Mouse (Mus musculus): ENCODE data around the gene Rac2. TPM values are rescaled to one million over a fixed set of nuclear protein-coding genes. Genes with fewer than 3 reads are reported as not detected.

Gene Rac2
- polyA plus RNA-seq, 1 experiment from 2014 or later: 3.2 TPM

DNA sequence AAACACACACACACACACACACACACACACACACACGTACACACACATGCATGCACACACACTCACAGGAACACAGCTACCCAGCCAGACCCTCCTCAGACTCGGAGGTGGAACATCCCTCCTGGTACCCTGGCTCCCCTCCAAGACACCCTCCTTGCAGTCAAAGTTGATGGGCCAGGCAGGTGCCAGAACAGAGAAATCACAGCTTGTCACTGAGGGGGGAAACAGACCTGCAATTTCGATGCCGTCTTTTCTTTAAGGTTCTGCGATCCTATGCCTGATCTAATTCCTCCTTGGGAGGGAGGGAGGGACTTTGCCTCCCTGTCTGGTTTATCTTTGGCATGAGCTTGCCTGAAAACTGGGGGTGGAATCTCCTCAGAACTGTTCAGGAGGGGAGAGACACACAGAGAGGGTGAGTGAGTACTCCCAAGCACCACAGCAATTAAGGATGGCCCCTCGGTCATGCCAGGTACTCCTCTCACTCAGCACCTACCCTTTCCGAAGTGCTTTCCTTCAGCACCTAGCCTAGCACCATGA, 29.7 kb downstream of the Rac2 start:
- no peaks in the 10 kb centered on the region for H3K36me3 ChIP-seq
- 0 out of 2 replicates have a peak, but pooled peaks cover 2% of the 10 kb centered on the region for H3K27me3 ChIP-seq
- H3K9ac ChIP-seq (replicated peaks): no peak overlapping the region
- no peak overlapping the region for H3K4me2 ChIP-seq (replicated peaks)
- no peak overlapping the region for H3K27ac ChIP-seq
- H3K4me3 ChIP-seq (replicated peaks): no peak overlapping the region
- H3K4me1 ChIP-seq (replicated peaks): peaks cover 17% of the 10 kb centered on the region
- 74% methylated on average over 7 of the region's 7 CpGs for WGBS
- H3K9me3 ChIP-seq: no peaks in the 10 kb centered on the region
- ATAC-seq: no peak

DNA sequence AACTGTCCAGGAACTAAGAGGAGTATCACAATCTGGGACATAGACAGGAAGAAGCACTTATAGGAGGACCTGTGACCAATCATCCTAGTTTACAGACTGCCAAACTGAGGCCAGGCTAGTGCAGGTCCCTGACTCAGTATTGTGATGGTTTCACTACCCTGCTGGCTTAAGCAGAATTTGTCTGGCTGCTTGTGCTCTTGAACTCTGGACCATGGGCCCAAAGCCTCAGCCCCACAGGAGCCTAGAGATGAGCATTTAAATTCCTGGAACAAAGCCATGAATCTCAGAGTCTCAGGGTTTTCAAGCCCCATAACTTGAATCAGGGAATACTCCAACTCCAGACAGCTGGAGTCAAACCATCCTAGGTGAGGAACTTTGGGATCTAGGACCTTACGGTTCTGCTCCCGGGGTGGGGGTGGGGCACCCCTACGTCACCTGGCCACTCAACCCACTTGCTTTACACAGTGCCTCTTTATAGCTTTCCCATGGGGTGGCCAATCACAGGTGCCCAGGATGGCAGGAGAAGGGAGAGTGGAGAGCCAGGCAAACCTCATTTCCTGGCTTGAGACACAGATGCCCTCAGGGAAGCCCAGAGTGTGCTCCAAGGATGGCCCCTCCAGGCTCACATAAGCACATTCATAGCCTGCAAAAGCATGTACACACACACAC, 30.4 kb downstream of the Rac2 start:
- Histone ChIP-seq H3K9ac (replicated peaks) (no peak overlapping the region), H3K27me3 (0 out of 2 replicates have a peak, but pooled peaks cover 2% of the 10 kb centered on the region), H3K4me2 (replicated peaks) (no peak overlapping the region), H3K9me3 (no peaks in the 10 kb centered on the region), H3K36me3 (no peaks in the 10 kb centered on the region), H3K27ac (no peak overlapping the region), H3K4me3 (replicated peaks) (no peak overlapping the region), H3K4me1 (replicated peaks) (peaks cover 14% of the 10 kb centered on the region)
- ATAC-seq: no peak
- 88% methylated on average over 3 of the region's 3 CpGs for WGBS

DNA sequence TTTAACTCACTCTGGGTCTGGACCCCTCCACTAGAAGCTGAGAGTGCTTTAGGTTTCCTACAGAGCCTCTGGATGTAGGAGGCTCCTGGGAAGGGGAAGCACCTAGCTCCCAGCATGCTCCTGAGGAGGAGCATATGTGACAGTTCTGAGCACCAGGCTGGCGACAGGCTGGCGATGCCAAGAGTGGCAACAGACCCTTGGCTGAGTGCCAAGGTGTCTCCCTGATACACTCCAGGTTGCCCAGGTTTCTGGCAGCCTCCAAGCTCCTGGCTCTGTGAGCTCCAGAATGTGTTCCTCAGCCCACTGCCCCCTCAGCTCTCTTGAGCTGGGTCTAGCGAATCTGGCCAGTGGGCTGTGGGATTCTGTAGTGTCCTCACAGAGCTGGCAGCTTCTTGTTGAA, 31.0 kb downstream of the Rac2 start:
- no peak overlapping the region for H3K27ac ChIP-seq
- no peaks in the 10 kb centered on the region for H3K36me3 ChIP-seq
- peaks cover 14% of the 10 kb centered on the region for H3K4me1 ChIP-seq (replicated peaks)
- ATAC-seq: peak; percentile 22; the same call in 1 of the 2 replicates
- no peak overlapping the region for H3K4me3 ChIP-seq (replicated peaks)
- no peaks in the 10 kb centered on the region for H3K9me3 ChIP-seq
- H3K4me2 ChIP-seq (replicated peaks): no peak overlapping the region
- WGBS: 60% methylated on average over 3 of the region's 3 CpGs
- H3K27me3 ChIP-seq: 0 out of 2 replicates have a peak, but pooled peaks cover 2% of the 10 kb centered on the region
- no peak overlapping the region for H3K9ac ChIP-seq (replicated peaks)

DNA sequence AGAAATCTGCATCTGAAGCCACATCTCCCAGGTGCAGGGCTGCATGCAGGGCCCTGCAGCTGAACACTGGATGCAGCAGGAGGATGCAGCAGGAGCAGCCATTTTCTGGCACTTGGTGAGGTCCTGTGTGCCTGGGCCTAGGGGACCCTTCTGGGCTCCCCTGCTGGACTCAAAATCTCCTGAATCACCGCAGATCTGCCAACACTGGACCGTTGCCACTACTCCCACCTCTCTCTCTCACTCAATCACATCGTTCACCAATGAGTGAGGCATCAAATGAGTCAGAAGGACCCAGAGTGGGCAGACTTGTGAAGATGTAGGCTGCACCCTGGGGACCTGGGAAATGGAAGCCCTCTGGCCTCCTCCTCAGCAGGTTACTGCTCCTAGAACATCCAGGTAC, 31.5 kb downstream of the Rac2 start:
- Histone ChIP-seq H3K4me2 (replicated peaks) (no peak overlapping the region), H3K4me1 (replicated peaks) (peaks cover 16% of the 10 kb centered on the region), H3K27ac (no peak overlapping the region), H3K4me3 (replicated peaks) (no peak overlapping the region), H3K27me3 (0 out of 2 replicates have a peak, but pooled peaks cover 2% of the 10 kb centered on the region), H3K9me3 (no peaks in the 10 kb centered on the region), H3K9ac (replicated peaks) (no peak overlapping the region), H3K36me3 (no peaks in the 10 kb centered on the region)
- ATAC-seq: no peak
- whole genome bisulfite sequencing: 74% methylated on average over 3 of the region's 3 CpGs

DNA sequence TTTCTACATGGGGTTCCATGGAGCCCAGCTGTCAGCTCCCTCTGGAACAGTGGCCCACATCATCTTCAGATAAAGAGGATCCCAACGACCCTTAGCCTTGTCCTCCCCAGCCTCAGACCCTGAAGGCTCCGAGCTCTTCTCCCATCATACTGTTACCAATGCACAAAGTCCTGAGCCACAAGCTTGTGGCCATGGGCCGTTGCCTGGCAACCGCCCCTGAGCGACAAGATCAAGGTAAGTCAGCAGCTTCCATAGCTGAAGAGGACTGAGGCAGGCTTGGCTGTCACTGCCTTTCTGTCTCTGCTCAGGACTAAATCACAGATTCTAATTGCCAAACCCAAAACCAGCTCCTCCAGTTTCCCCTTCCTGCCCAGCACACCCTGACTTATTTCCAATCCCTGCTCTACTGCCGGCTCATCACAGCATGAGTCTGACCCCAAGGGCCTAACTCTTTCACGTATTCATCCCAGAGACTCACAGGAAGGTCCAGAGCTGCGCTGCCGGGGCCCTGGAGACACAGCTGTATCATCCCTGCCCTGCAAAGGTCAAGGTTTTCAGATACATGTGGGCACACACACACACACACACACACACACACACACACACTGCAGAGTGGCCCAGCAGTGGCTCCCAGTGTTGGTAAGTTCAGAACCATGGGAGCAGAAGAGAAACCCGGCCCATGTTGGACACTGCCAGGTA, 36.7 kb downstream of the Rac2 start:
- 0 out of 2 replicates have a peak overlapping the region, but pooled peaks have one; percentile 33 for H3K9ac ChIP-seq (replicated peaks)
- no peak overlapping the region for H3K4me2 ChIP-seq (replicated peaks)
- 34% methylated on average over 10 of the region's 10 CpGs for WGBS
- no peaks in the 10 kb centered on the region for H3K9me3 ChIP-seq
- H3K27me3 ChIP-seq: peaks cover 5% of the 10 kb centered on the region; the same call in 1 of the 2 replicates
- peak overlapping the region; percentile 12; the same call in 1 of the 2 replicates for H3K27ac ChIP-seq
- ATAC-seq: no peak
- no peaks in the 10 kb centered on the region for H3K36me3 ChIP-seq
- peaks cover 20% of the 10 kb centered on the region for H3K4me1 ChIP-seq (replicated peaks)
- H3K4me3 ChIP-seq (replicated peaks): no peak overlapping the region

DNA sequence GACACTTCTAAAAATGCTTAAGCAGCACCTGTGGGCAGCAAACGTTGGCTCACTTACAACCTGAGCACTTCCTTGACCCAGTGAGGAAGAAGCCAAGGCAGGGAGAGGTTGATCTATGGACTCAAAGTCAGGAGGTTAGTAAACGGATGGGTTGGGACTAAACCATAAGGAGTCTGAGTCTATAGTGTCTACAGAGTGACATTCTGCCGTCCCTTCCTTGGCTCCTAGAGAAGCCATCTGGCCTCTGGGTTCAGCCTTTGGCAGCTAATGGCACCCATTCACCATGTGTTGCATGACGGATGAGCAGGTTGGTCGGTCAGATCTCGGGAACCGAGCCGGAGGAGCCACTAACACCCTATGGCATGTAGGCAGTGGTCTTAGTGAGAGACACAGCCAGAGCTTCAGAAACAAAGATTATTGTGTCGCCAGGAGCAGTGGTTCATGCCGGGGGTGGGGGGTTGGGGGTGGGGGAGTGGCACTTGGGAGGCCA, 39.2 kb downstream of the Rac2 start:
- no peak overlapping the region for H3K9ac ChIP-seq (replicated peaks)
- WGBS: 84% methylated on average over 10 of the region's 10 CpGs

DNA sequence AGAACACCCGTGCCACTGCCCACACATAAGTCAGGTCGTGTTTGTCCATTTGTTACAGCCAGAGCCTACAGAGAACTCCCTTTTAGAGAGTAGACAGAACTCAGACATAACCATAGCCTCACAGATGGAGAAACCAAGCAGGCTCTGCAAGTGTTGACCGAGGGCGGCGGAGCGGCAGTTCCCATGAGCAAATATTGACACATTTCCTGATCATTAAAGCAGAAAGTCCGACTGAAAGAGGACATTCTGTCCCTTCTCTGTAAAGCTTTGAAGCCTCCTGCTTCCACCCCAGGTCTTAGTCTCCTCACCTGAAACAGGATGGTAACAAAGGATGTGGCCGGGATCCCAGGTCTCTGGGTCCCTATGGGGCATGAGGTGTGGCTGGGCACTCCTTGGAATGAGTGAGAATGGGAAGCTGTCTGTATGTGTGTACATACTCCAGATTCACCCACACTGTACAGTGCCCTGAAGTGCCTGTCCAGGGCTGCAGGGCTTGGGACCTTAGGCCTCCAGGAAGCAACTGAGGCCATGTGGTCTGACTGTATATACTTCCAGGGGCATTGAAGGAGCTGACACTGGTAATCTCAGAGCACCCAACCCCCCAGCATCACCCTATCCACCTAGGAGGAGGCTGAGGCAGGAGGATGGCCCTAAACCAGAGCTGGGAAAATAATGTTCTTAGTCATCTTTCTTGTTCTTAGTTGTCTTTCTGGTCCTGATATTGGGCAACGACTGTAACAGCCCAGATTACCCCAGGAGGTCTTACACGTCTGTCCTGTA, 39.8 kb downstream of the Rac2 start:
- H3K9ac ChIP-seq (replicated peaks): peak overlapping the region; percentile 50; the same call in 1 of the 2 replicates
- H3K27ac ChIP-seq: no peak overlapping the region
- no peak overlapping the region for H3K4me2 ChIP-seq (replicated peaks)
- H3K9me3 ChIP-seq: no peaks in the 10 kb centered on the region
- 74% methylated on average over 10 of the region's 10 CpGs for WGBS
- H3K36me3 ChIP-seq: no peaks in the 10 kb centered on the region
- H3K4me3 ChIP-seq (replicated peaks): no peak overlapping the region
- peaks cover 36% of the 10 kb centered on the region for H3K4me1 ChIP-seq (replicated peaks)
- ATAC-seq: no peak
- H3K27me3 ChIP-seq: peaks cover 8% of the 10 kb centered on the region; the same call in 1 of the 2 replicates

More for the DNA sequence above, 39.2 kb downstream of the Rac2 start:
- Histone ChIP-seq H3K9me3 (no peaks in the 10 kb centered on the region), H3K4me1 (replicated peaks) (peaks cover 36% of the 10 kb centered on the region), H3K36me3 (no peaks in the 10 kb centered on the region), H3K27me3 (peaks cover 10% of the 10 kb centered on the region; the same call in 1 of the 2 replicates), H3K4me3 (replicated peaks) (no peak overlapping the region), H3K4me2 (replicated peaks) (no peak overlapping the region), H3K27ac (no peak overlapping the region)
- ATAC-seq: no peak

DNA sequence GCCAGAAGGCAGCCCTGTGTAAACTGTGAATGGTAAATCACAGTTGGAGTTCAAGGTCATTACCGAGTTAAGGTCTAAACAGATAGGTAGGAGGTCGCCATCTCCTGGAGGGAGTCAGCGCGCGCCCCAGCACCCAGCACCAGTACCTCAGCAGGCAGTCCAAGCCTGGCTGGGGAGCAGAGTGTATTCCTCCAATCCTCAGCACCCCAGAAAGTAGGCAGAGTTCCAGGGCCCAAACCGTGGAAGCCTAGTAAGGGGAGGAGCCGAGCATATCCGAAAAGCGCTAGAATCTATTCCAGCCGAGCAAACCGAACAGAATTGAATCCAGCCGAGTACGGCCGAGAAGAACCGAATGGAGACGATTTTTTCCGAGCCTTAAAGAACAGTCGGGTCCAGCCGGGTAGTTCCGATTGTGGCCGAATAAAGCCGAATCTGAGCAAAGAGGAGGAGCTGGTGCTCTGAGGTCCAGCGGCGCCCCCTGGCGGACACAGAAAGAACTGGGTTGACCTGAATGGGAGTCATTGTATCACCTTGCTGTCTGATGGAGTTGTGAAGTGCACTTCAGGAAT, 40.6 kb downstream of the Rac2 start:
- H3K4me2 ChIP-seq (replicated peaks): peak overlapping the region; percentile 56
- H3K27ac ChIP-seq: peak overlapping the region; percentile 70
- peak overlapping the region; percentile 34 for H3K4me3 ChIP-seq (replicated peaks)
- no peaks in the 10 kb centered on the region for H3K36me3 ChIP-seq
- under 1% methylated on average over 25 of the region's 25 CpGs for WGBS
- H3K9me3 ChIP-seq: no peaks in the 10 kb centered on the region
- H3K4me1 ChIP-seq (replicated peaks): peaks cover 36% of the 10 kb centered on the region
- ATAC-seq: peak; percentile 87
- H3K9ac ChIP-seq (replicated peaks): peak overlapping the region; percentile 67
- peaks cover 8% of the 10 kb centered on the region; the same call in 1 of the 2 replicates for H3K27me3 ChIP-seq

DNA sequence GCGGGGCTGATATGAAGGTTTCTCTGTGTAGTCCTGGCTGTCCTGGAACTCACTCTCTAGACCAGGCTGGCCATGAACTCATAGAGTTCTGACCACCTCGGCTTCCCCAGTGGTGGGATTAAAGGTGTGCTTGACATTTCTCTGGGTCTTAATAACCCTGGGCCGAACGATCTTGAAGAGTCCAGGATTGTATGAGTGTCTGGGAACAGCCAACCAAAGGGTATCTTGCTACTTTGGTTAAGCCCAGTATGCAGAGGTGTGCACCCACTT, 41.2 kb downstream of the Rac2 start:
- 72% methylated on average over 4 of the region's 4 CpGs for WGBS
- peaks cover 8% of the 10 kb centered on the region; the same call in 1 of the 2 replicates for H3K27me3 ChIP-seq
- no peaks in the 10 kb centered on the region for H3K9me3 ChIP-seq
- peaks cover 36% of the 10 kb centered on the region for H3K4me1 ChIP-seq (replicated peaks)
- peak overlapping the region; percentile 70; the same call in 1 of the 2 replicates for H3K27ac ChIP-seq
- peak overlapping the region; percentile 67 for H3K9ac ChIP-seq (replicated peaks)
- ATAC-seq: no peak
- H3K4me2 ChIP-seq (replicated peaks): peak overlapping the region; percentile 56
- no peak overlapping the region for H3K4me3 ChIP-seq (replicated peaks)
- no peaks in the 10 kb centered on the region for H3K36me3 ChIP-seq

DNA sequence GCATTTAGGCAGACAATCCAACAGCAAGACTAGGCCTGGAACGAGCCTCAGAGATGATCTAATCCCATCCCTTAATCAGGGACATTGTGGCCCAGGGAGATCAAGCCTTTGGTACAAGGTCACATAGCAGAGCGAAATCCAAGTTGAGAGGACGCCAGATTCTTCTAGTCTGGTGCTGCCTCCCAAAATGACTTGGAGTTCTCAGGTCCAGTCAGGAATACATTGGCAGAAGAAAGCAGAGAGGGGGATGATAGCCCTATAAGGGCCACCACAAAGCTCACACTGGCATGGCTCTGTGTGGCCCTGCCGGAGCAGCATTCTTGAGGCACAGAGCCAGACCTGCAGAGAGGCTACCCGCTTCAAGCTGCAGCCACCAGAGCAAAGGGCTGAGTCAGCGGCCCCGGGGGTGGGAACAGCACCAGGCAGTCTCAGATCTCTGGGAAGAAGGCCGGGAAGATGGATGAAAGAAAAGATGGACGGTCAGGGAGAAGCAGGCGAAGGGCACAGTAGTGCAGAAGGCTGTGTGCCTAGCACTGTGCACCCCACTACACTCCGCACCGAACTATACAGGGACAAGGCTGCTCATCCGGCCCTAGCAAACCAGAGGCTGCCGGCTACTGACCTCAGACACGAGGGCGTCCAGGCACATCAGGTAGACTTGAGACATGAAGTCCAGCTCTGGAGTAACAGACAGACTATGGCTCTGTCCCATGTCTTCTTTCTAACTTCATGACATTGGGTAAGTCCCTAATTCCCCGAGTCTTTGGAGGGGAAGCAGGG, 41.7 kb downstream of the Rac2 start, which contains the start of gene C1qtnf6:
Gene C1qtnf6 (minus strand): TSS at position 746 of the 780 bp plus-strand sequence.
- Histone ChIP-seq H3K36me3 (no peaks in the 10 kb centered on the region), H3K4me1 (replicated peaks) (peaks cover 33% of the 10 kb centered on the region), H3K27me3 (peaks cover 8% of the 10 kb centered on the region; the same call in 1 of the 2 replicates), H3K4me2 (replicated peaks) (peak within 1 kb of the TSS; percentile 56), H3K9ac (replicated peaks) (peak within 1 kb of the TSS; percentile 67), H3K4me3 (replicated peaks) (peak within 1 kb of the TSS; percentile 34), H3K9me3 (no peaks in the 10 kb centered on the region), H3K27ac (peak within 1 kb of the TSS; percentile 70)
- no peak for ATAC-seq
- 75% methylated on average over 17 of the region's 17 CpGs for WGBS

Measured in midbrain, embryonic 13.5 days (tissue).